Mouse (Mus musculus): ENCODE data around the gene Peli2.

- no peak for TF ChIP-seq EP300 (IDR thresholded peaks at IDR 0.05; ENCODE audit: insufficient read depth, low read depth, low read length)
- TF ChIP-seq POLR2A (IDR thresholded peaks at IDR 0.05; ENCODE audit: insufficient read depth, low read depth, low read length), result no peak
- no peak for TF ChIP-seq CTCF (IDR thresholded peaks at IDR 0.05)
Observed at GRCm38 (mm10) chr14:48127609-48128185, 7.1 kb downstream of the Peli2 start.

All from heart, adult 2 months (tissue).